Mouse (Mus musculus) liver, adult 2 months (tissue): ENCODE results near the gene Tceal7.

Source experiments
- CTCF ChIP-seq: fragments of 200-500 bp; IDR thresholded peaks from 2 replicates; pipeline ENCODE4 v1.5.1; 2011; ENCODE audit warnings: low read depth, low read length, control low read depth
- POLR2A ChIP-seq: fragments of 200-500 bp; IDR thresholded peaks from 2 replicates; pipeline ENCODE4 v1.6.1; 2011; ENCODE audit warnings: low read length, control low read depth; ENCODE audit not compliant: insufficient read depth; ENCODE audit errors: extremely low read depth

- TF ChIP-seq POLR2A (no peak), CTCF (no peak)
These were observed 10.2 kb upstream of the Tceal7 start for GRCm38 (mm10) chrX:136204406-136204805.
